ENCODE assay signal across 25 mouse cellular contexts in the genomic region with DNA sequence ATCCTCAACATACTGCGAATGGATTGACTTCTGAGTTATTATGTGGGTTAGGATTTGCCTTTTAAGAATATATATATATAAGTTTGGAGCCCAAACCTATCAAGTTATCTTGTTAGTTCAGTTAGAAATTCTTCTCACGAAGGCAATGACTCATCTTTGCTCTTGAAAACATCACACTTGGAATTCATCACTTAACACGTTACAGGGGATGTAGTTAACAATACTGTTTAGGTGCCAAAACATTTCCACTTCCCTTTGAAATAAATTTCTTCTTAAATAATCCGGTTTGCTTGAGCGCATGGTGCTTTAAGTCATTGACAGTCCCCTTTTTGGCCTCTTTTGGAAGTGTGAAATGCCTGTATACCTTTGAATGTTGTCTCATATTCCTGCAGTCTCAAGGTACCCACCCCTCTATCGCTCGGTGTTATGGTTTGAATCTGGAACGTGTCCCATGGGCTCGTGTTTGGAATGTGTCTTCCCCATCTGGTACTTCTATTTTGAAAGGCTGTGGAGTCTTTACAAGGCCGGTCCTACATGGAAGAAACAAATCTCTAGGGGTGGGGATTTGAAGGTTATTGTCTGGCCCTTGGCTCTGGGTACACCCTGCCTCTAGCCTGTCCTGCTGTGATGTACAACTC.
DNase-seq lines count a peak whose midpoint lies in the region; ATAC-seq and TF ChIP-seq lines count a peak whose summit lies in the region.
"Had no signal": no experiment of that assay in that cellular context is flagged by ENCODE, and none has a peak within 500 bp of the region (broad histone marks: within the 10 kb centered on the region; RNA-seq: fewer than 3 reads in every experiment).

No protein-coding gene starts in this region.

- no peak overlapping the region for H3K4me2 ChIP-seq in forebrain, postnatal 0 days (ENCODE audit: low read depth)
- no peak overlapping the region for H3K4me2 ChIP-seq in forebrain, embryonic 15.5 days (replicated peaks)
- H3K4me2 ChIP-seq: forebrain, embryonic 13.5 days; heart, embryonic 12.5 days; heart, embryonic 15.5 days; hindbrain, embryonic 14.5 days had no signal

- peaks cover 19% of the 10 kb centered on the region for H3K4me1 ChIP-seq in forebrain, postnatal 0 days (ENCODE audit: insufficient read depth)
- H3K4me1 ChIP-seq in forebrain, embryonic 15.5 days = peaks cover 22% of the 10 kb centered on the region

- no peak for TF ChIP-seq CTCF in forebrain, postnatal 0 days (IDR thresholded peaks at IDR 0.05; ENCODE audit: low read depth)

- peak; percentile 23 for DNase-seq in forebrain, postnatal 0 days
- DNase-seq in frontal cortex, postnatal 36 days (ENCODE audit: low spot score in 2 of 2) = peak; percentile 52 to 72
- DNase-seq in frontal cortex, postnatal 14 days (ENCODE audit: low spot score in 2 of 2) = no peak
- DNase-seq in left cerebral cortex, postnatal 36 days (ENCODE audit: low spot score in 2 of 2) = peak; percentile 54 to 57
- no peak for DNase-seq in left cerebral cortex, adult 11 months (ENCODE audit: low spot score)
- peak; percentile 73 for DNase-seq in brain, adult 2 months (ENCODE audit: low read depth, low spot score)
- DNase-seq in retina, embryonic 14.5 days (ENCODE audit: low spot score) = no peak
- DNase-seq: adrenal gland, adult 8-10 months; adrenal gland, postnatal 25 days; cerebellum, adult 18-20 months; cerebellum, adult 9-10 months; gastrocnemius, postnatal 25 days; heart, adult 18-20 months; heart, postnatal 10 days; heart, postnatal 36 days had no signal

- H3K27ac ChIP-seq in forebrain, postnatal 0 days (ENCODE audit: low read depth, low read length) = no peak overlapping the region
- no peak overlapping the region for H3K27ac ChIP-seq in forebrain, embryonic 15.5 days (replicated peaks)
- H3K27ac ChIP-seq: forebrain, embryonic 10.5 days; forebrain, embryonic 13.5 days; heart, embryonic 15.5 days; hindbrain, embryonic 10.5 days; hindbrain, embryonic 14.5 days; hindbrain, postnatal 0 days had no signal

- H3K27me3 ChIP-seq in forebrain, postnatal 0 days (ENCODE audit: insufficient read depth, low read length) = no peaks in the 10 kb centered on the region
- no peaks in the 10 kb centered on the region for H3K27me3 ChIP-seq in forebrain, embryonic 15.5 days
- H3K27me3 ChIP-seq: forebrain, embryonic 13.5 days; heart, embryonic 12.5 days; heart, embryonic 15.5 days had no signal

- intact Hi-C loops in left cerebral cortex, postnatal 36 days (cut with DNase I) = no loop called here

- H3K9me3 ChIP-seq in forebrain, postnatal 0 days (ENCODE audit: low read length) = no peaks in the 10 kb centered on the region
- H3K9me3 ChIP-seq in forebrain, embryonic 15.5 days = no peaks in the 10 kb centered on the region
- H3K9me3 ChIP-seq: forebrain, embryonic 13.5 days; heart, embryonic 15.5 days; hindbrain, embryonic 10.5 days had no signal

- no peaks in the 10 kb centered on the region; the same call in 1 of the 2 replicates for H3K36me3 ChIP-seq in forebrain, postnatal 0 days (ENCODE audit: insufficient read depth)
- no peaks in the 10 kb centered on the region for H3K36me3 ChIP-seq in forebrain, embryonic 15.5 days
- H3K36me3 ChIP-seq: forebrain, embryonic 10.5 days; heart, embryonic 12.5 days; heart, embryonic 15.5 days; hindbrain, embryonic 10.5 days had no signal

- H3K4me3 ChIP-seq in forebrain, postnatal 0 days (ENCODE audit: low read depth, low read length) = no peak overlapping the region
- H3K4me3 ChIP-seq in forebrain, embryonic 15.5 days = no peak overlapping the region
- H3K4me3 ChIP-seq: forebrain, embryonic 10.5 days; forebrain, embryonic 13.5 days; heart, embryonic 12.5 days; heart, embryonic 15.5 days; hindbrain, embryonic 10.5 days had no signal

- H3K9ac ChIP-seq in forebrain, postnatal 0 days = no peak overlapping the region
- H3K9ac ChIP-seq in forebrain, embryonic 15.5 days (replicated peaks) = no peak overlapping the region
- H3K9ac ChIP-seq: forebrain, embryonic 13.5 days; heart, embryonic 12.5 days; heart, embryonic 15.5 days; hindbrain, embryonic 14.5 days had no signal

- WGBS in forebrain, postnatal 0 days = 71% methylated on average over 10 of the region's 10 CpGs
- WGBS in forebrain, embryonic 15.5 days = 73% methylated on average over 10 of the region's 10 CpGs

- no peak for ATAC-seq in forebrain, postnatal 0 days
- ATAC-seq in forebrain, embryonic 15.5 days (replicated peaks) = no peak
- ATAC-seq: activated CD4-positive, CD25-positive, alpha-beta regulatory T cell, adult 4 months; forebrain, embryonic 13.5 days; hindbrain, postnatal 0 days; inflammation-experienced regulatory T-cells, adult 6 months had no signal

Comparison
In these comparisons a context has a peak if more than half of its experiments do, and no peak if none do; other contexts are left out.
1. DNase-seq: peak in forebrain, postnatal 0 days (single experiment), frontal cortex, postnatal 36 days (2 of 2), left cerebral cortex, postnatal 36 days (2 of 2) and brain, adult 2 months (single experiment); none in frontal cortex, postnatal 14 days (0 of 2), left cerebral cortex, adult 11 months (single experiment) and retina, embryonic 14.5 days (single experiment).